Mouse (Mus musculus) kidney, postnatal 14 days (tissue): ENCODE measurements around the gene Filip1l.

Experiments used
- DNase-seq: peaks from one replicate; pipeline ENCODE4 v3.0.0; 2022; ENCODE audit warnings: mixed read lengths

Gene Filip1l

DNA sequence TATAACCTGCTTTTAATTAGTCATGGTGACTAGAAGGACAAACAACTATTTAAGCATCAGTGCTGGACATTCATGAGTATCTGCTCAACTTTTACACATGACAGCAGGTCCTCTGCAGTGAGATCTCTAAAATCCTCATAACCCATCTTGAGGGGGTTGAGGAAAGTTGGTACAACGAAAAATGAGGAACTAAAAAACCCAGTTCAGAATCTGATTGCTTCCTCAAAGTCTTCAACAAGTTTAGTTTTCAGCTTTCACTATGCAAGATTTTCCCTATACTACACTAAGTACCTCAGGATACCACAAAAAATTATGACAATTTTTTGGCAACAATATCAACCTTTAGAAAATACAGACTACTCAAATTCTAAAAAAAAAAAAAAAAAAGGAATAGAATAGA, 181.5 kb downstream of the Filip1l start:
- no peak for DNase-seq

DNA sequence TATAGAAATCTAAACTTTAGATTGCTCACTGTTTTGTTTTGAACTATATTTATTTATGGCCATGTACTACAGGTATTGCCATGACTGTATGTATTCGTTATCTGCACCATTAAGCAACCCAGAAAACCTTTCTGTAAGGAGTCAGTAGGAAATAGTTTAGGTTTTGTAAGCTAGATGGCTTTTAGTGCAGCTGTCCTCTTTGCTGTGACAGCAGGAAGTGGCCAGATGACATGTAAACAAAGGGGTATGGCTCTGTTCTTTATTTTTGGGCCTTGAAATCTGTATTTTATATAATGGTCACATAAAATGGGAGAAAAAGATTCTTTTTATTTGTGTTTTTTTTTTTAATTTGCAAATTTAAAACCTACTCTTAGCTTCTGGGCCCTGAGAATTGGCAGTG, 181.9 kb downstream of the Filip1l start:
- no peak for DNase-seq

DNA sequence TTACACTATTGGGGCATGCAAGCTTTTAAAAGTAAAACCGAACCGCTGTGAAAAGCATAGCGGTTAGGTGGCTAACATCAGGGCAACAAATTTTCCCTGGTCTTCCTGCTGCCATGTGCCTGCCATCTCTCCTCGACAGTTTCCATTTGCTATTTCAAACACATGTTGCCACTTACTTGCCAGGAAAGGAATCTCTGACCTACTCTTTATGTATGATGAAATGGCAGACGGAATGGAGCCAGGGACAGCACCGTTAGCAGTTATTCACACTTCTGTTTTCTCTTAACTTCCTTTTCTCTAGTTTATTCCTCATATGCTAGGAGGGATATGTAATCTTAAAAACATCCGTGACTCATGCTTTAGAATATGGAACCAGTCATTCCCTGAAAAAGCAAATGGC, 183.6 kb downstream of the Filip1l start:
- no peak for DNase-seq

DNA sequence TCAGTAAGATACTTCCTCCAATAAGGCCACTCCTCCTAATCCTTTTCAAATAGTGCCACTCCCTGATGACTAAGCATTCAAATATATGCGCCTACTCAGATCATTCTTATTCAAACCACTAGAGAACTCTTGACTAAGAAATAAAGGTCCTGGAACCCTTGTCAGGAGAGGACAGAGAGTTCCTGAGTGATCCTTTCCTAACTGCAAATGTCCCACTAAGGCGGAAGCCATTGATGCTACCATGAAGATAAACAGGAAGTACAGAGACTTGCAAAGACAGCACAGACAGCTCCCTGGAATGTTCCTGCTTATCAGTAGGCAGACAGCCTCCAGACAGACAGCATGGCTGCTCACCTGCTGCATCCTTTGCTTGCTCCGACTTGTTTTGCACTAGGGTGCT, 190.3 kb downstream of the Filip1l start:
- no peak for DNase-seq

DNA sequence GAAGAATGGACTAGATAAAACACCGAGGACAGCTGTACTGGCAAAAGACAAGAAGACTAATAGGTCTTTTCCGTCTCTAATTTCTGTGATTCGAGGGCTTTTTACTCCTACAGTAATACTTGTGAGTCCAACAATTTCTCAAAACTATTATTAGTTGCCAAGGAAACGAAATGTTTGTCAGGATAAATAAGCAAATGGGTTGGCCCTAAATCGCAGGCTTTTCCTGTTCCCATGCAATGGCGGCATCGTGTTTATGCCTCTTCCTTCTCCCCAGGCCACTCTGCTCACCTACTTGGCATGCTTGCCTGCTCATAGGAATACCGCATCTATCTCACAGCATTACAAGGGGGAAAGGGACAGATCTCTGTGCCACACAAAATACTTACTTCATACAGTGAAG, 191.5 kb downstream of the Filip1l start:
- DNase-seq, result no peak

DNA sequence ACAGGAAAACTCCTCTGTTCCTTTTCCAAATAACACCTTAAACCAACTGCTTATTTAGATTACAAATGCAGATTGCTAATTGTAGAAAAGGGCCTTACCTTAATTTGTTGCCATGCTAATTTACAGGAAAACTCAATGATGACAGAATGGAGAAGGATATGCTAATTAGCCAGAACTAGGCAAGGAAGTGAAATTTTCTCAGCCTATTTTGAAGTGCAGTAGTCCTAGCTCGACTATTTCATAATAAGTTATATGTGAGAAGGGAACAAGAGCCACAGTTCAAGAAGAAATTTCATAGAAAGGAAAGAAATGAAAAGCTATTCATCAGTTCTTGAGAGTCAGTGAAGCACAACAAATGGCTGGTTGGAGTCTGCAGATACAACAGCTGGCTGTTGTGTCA, 193.5 kb downstream of the Filip1l start:
- no peak for DNase-seq

DNA sequence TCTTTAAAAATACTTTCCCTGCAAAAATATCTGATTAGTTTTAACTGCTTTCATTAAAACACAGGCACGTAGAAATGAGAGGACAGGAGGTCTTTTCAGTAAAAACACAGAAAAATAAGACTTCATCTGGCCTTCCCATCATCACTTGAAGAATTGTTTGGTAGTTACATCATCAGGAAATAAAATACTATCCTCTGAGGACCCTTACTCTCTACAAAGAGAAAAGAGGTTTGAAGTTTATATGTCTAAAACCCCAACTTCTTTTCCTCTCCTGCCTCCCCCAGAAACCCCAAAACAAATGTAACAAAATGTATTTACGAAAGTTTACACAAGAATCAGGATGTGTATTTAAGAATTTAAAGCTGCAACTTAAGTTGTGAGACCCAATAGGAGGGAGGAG, 195.7 kb downstream of the Filip1l start:
- no peak for DNase-seq

DNA sequence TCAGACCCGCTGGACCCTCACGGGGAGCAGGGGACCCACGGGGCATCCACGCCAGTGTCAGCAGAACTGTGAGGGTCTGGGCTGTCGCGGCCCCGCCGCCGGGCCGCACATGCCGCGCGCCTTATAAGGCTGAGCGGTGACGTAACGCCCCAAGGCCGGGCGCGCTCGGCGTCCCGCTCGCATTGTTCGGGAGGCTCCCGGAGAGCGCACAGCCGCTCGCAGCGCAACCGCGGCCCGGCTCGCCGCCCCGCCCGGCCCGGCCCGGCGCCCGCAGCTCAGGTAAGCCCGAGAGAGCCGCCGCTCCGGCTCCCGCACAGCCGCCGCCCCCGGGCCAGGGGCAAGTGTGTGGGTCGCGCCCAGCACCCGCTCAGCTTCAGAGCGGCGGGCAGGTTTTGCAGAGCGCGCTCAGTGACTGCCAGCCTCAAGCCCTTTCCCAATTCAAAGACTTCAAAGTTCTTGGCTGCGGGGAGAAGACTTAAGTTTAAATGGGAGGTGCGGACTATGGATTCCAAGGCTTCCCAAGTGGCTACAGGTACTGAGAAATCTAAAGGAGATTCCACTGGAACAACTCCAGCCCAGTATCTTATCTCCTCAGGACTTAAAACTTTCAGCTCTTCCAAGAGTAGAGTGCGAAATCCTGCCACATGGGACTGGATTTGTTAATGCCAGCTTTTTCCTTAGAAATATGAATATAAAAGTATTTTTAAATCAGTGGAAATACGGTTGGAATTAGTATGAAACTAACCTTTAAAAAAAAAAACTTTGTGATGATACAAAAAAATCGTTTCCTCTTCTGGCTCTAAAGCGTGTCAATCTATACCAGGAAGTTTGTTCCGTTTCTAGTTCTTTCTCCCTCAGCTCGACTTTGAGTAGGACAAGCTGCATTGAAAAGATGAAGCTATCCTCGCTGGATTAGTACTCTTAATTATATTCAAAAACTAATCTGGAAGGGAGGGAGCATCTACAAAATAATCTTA, 196.5 kb downstream of the Filip1l start:
- peak; percentile 87 for DNase-seq

DNA sequence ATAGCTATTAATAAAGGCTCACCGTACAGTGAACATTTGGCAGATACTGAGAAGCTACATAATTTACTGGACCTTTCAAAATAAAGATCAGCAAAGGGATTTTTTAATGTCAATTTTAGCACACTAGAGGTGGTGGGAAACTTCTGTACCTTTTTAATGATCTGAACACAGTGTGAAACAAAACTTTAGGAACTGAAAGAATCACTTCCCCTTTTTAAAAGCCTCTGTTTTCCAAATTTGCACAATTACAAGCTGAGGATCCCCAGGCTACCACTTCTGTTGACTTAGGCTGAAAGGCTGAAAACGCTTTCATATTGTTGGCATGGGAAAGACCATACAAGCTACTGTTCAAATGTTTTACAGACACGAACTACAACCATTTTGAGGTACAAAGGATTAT, 197.2 kb downstream of the Filip1l start:
- DNase-seq, result no peak

DNA sequence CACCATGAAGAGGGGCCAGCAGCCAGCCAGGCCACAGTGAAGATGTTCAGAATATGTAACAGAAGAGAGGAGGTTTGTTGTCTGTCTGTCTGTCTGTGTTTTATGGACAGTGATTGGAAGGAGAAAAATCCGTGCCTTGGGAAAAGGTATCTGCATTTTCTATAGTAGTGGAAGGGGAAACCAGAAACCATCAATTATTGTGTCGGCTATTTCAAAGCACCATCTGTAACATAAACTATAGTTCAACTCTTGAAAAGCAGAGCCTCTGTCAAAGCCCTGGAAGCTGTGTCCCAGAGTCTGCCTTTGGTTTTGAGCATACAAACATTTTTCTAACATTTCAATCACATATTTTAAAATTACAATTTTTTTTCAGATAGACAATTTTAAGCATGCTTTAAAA, 197.9 kb downstream of the Filip1l start:
- no peak for DNase-seq

DNA sequence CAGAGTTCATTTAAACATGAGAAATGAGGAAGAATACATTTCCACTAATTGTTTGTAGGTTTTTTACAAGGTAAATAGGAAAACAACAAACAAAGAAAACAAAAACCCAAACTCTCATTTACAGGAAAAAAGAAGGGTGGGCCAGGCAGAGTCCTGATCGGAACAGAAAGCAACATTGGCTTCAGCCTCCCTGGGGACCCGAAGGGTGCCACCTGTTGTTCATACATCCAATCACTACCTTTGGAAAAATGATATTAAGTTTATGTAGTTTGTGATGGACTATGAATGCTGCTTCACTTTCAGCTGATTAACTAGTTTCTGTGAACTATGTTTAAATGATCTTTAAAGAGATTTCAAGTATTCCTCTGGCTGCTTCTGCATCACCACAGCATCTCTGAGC, 198.7 kb downstream of the Filip1l start:
- no peak for DNase-seq

DNA sequence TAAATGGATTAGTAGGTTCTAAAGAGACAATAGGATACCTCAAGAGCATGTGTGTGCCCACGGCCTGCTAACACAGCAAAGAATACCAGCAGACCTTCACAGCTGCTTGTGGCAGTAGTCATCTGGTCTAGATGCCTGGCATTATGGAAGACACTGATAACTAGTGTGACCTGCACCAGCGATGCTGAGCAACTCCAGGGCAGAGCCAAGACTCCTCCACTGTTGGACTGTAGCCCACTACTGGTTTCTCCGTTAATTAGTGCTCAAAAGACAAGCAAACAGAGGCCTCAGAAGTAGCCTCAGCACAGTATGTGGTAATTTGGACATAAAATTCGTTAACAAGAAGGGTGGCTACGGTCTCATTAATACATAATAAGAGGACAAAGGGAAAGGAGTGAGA, 199.8 kb downstream of the Filip1l start:
- DNase-seq, result no peak

DNA sequence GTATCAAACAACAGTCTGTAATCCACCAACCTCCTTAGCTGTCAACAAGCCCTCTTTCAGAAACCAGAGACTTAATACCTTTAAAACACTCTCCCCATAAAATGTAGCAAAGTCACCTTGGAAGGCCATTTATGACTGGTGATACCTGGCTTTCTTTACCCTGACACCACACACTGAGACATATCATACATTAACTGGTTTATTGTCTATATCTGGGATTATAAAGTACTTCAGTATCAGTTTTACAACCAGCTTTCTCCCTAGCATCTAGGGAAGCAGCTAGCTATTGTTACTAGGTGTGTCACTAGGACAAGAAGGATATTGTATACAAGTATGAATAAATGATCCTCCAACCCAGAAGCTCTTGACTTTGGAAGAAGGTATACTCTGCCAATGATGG, 200.3 kb downstream of the Filip1l start:
- DNase-seq, result no peak

DNA sequence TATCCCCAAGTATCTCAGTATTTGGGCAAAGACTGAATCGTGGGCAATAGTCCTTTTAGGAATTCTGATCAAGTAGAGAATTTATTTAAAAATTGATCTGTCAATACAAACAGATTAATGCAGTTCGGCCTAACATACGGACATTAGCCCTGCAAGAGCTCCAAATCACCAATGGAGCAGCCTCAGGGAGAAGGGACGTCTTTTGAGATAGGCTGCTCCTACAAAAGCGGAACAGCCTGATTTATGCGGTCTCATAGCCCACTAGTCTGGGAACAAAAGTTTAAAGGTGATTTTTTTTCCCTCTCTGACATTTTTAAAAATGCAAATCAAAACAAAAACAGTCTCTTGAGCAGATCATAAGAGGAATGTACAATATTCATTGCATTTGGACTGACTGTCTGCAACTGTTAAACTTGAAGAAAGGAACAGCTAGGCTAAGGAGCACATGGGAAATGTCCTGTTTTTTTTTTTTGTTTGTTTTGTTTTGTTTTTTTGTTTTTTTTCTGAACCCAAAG, 202.1 kb downstream of the Filip1l start:
- peak; percentile 57 for DNase-seq

DNA sequence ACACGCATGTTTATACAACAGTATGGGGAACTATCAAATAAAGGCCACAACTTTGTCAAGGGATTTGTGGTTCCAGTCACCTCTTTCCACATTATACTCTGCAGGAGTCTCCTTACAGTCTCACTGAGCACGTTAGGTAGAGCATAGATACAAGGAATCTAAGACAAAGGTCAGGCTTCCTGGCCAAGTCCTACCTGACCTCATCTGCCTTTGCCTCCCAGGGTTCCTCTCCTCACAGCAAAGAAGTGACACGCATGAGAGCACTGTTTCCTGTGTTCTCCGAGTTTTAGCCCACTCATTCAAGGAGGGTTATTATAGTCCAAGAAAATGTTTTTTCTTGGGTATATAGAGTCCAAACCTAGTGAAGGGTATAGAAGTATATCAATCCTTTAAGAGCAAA, 202.8 kb downstream of the Filip1l start:
- DNase-seq, result no peak

DNA sequence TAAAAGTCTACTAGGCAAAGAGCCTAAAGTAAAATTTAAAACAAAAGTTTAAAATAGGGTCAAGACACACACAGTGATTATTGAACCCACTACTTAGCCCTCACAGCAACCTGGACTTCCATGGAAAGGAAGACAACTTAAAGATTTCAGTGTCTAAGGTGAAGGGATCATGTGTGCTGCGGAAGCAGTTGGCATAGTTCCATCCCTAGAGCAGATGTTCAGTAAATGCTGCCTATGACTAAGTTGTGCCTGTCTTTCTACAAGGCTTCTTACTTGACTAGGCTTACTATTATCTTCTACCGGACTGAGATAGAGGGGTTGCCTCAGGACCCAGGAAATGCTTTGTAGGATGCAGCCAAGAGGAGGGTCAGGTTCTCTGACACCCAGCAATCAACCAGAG, 203.4 kb downstream of the Filip1l start:
- no peak for DNase-seq

DNA sequence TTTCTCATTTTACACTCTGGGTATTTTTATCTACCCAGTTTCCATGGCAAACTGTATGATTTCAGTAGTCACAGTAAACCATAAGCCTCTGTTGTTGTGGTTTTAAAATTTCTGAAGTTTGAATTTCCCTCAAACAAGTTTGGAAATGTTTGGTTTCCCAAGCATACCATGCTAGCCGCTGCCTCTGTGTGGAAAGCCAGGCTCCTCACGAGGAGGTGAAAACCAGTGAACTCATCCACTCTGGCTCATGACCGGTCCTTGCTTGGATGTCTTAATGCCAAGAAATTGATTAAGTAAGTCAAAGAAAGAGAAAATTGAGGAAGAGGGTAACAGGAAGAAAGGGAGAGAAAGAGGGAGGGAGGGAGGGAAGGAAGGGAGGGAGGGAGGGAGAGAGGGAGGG, 205.4 kb downstream of the Filip1l start:
- DNase-seq, result no peak

DNA sequence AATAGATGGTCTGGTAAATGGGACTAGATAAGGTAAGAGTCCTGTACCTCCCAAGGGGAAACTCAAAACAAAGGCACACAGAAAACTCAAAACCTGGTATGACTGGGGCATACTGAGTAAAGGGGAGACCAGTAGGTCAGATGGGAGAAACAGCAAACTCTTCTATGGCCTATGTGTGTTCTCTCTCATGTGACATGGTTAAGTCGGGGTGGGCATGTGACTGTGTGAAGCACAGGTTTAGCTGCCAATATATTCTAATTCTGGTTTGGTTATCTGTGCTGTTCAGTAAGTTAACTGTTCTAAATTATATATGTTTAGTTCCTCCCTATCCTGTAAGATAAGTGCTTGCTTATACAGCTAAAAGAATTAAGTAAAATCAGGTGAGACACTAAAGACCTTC, 207.3 kb downstream of the Filip1l start:
- no peak for DNase-seq

DNA sequence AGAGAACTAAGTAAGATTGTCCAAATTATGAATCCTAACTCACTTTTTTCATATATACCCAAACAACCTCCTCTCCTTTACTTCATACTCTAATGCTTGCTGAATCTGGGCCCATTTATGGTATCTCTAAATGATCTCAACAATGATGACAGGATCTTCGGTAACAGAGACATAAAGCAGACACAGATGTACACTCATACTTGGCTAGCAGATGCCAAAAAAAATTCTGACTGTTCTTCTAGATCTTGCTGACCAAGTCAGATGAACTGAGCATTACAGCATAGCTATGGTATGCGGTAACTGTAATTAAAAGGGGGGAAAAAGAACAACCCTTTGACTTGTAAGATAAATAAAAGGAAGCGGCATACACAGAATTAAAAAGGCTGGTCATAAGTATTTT, 210.6 kb downstream of the Filip1l start:
- DNase-seq, result no peak

DNA sequence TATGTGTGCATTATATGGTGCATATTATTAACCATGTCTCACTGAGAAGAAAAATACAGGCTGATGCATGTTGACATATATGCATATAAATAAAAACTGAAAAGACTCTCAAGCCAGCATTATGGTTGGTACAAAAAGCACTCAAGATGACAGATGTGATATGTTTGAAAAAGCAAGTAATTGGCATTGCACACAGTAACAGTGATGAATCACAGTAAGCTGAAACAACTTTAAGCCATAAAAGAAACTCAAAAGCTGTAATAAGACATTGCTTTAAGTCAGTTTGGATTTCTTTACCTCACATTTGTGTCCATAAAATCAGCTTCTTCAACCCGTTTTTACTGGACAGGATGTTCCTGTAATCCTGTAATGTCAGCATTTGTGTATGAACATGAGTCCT, 211.9 kb downstream of the Filip1l start:
- DNase-seq, result no peak

DNA sequence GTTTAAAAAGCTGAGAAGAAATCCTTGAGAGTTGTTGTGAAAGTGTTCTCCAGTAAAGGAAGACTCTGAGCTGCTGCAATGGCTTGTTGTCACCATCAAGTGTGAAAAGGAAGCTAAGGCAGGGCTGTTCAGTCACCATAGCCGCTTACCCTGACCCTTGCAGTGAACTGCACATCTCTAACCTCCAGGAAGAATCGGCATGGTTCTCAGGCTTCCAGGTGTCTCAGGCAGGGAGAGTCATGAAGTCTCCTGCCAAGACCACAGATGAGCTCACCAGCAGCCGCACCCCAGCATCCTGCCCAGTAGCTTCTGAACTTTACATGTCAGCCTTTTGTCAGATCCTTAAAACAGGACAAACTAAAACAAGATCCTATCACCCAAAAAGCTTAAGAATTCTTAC, 213.3 kb downstream of the Filip1l start:
- no peak for DNase-seq

DNA sequence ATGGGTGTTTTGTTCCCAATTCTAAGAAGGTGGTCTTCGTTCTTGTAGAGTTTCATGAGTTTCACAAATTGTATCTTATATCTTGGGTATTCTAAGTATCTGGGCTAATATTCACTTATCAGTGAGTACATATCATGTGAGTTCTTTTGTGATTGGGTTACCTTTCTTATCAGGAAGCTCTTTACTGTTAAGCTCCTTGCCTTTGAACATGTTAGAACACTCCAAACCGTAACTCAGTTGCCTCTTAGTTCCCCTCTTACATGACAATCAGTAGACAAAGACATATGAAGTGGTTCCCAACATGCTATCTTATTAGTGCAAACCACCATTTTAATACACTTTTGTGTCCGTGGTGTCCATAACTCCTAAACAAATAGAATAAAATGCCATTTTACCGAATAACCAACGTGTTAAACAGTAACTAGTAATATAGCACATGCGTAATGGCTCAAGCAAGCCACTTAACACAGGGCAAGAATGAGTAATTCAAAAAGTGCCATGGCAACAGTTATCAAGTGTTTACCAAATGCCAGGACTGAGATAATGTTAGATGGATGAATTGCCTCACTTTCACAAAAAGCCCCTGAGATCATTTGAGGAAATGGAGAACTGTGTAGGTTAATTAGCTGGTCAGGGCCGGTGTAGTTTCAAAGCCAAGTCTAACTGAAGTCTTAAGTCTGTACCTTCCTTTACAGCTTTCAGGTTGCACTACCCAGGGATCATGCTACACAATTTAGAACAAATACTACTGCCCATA, 215.9 kb downstream of the Filip1l start:
- no peak for DNase-seq

DNA sequence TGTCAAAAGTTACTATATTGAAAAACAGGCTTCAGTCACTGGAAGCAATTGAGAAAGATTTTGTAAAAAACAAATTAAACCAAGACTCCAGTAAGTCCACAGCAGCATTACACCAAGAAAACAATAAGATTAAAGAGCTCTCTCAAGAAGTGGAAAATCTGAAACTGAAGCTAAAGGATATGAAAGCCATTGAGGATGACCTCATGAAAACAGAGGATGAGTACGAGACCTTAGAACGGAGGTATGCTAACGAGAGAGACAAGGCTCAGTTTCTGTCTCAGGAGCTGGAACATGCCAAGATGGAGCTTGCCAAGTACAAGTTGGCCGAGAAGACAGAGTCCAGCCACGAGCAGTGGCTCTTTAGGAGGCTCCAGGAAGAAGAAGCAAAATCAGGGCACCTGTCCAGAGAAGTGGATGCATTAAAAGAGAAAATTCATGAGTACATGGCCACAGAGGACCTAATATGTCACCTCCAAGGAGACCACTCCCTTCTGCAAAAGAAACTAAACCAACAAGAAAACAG, 218.0 kb downstream of the Filip1l start:
- no peak for DNase-seq

DNA sequence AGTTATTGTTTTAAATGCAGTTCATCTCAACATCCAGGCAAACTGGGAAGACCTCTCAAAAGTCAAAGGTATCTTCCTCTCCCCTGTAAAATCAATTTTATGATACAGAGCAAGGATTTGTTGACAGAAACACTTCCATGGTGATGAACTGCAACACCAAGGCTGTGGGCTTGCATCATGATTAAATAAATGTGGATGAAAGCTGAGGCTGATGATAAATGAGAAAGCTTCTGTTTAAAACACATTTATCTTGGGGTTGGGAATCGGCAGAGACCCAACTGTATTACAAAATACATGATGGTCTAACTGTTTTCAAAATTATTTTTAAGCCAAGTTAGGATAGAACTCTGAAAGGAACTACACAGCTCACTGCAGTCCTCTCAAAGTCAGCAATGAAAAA, 220.9 kb downstream of the Filip1l start:
- no peak for DNase-seq
